Mouse (Mus musculus): ENCODE results near the gene Tmem214. TPM values are rescaled to one million over a fixed set of nuclear protein-coding genes. Genes with fewer than 3 reads are reported as not detected.

Tmem214 gene
- polyA plus RNA-seq, 1 experiment from 2014 or later = 93.2 TPM

DNA sequence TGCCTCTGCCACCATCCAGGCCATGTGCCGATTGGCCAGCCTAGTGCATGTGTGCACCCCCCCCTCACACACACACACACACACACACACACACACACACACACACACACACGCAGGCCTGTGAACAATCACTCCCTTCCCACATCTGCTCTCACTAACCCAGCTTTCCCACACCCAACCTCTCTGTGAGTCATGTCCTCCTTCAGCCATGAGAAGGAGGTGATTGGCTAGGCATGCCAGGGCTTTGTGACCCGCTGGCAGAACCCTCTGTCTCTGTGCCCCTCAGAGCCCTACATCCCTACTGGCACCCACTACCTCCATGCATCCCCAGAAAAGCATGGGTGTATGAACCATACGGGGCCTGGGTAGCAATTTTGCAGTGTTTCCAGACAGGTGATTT lies 14.3 kb upstream of the Tmem214 start:
- no peak overlapping the region for H3K9ac ChIP-seq
- no peak overlapping the region for H3K27ac ChIP-seq
- H3K4me2 ChIP-seq = no peak overlapping the region
- no peaks in the 10 kb centered on the region for H3K36me3 ChIP-seq
- peaks cover 30% of the 10 kb centered on the region for H3K4me1 ChIP-seq
- no peak for ATAC-seq (replicated peaks; ENCODE audit: low FRiP score)
- WGBS = 86% methylated on average over 4 of the region's 4 CpGs
- H3K4me3 ChIP-seq (replicated peaks) = no peak overlapping the region
- no peaks in the 10 kb centered on the region for H3K27me3 ChIP-seq
- no peaks in the 10 kb centered on the region for H3K9me3 ChIP-seq (replicated peaks)

DNA sequence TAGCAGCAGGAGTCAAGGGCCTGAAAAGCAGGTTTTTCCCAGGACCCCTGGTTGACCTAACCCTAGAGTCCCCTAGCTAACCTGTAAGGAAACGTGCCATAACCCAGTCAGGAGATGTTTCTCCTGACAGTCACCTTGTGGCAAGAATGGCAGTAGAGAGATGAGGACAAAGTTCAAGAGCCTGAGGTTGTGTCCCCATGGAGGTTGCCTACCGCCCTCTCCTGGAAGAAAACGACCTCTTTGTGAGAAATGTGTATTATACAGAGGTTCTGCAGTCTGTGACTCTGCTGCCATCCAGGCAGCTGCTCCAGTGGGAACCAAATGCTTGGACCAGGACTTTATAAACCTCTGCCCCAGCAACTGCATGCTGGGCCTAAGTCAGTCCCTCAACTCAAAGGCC lies 12.1 kb upstream of the Tmem214 start:
- H3K27ac ChIP-seq = no peak overlapping the region
- no peaks in the 10 kb centered on the region for H3K27me3 ChIP-seq
- H3K9me3 ChIP-seq (replicated peaks) = peaks cover 5% of the 10 kb centered on the region; the same call in 1 of the 2 replicates
- WGBS = 63% methylated on average over 3 of the region's 3 CpGs
- no peak overlapping the region for H3K4me3 ChIP-seq (replicated peaks)
- no peak for ATAC-seq (replicated peaks; ENCODE audit: low FRiP score)
- H3K9ac ChIP-seq = no peak overlapping the region
- H3K36me3 ChIP-seq = no peaks in the 10 kb centered on the region
- H3K4me1 ChIP-seq = peaks cover 13% of the 10 kb centered on the region
- no peak overlapping the region for H3K4me2 ChIP-seq

GRCm38 (mm10) chr5:30856124-30856523 lies 11.7 kb upstream of the Tmem214 start:
- H3K27ac ChIP-seq = no peak overlapping the region
- no peak for ATAC-seq (replicated peaks; ENCODE audit: low FRiP score)
- no peak overlapping the region for H3K9ac ChIP-seq
- no peaks in the 10 kb centered on the region for H3K36me3 ChIP-seq
- H3K9me3 ChIP-seq (replicated peaks) = peaks cover 5% of the 10 kb centered on the region; the same call in 1 of the 2 replicates
- H3K27me3 ChIP-seq = no peaks in the 10 kb centered on the region
- peaks cover 8% of the 10 kb centered on the region for H3K4me1 ChIP-seq
- H3K4me2 ChIP-seq = no peak overlapping the region
- WGBS = 84% methylated on average over 2 of the region's 2 CpGs
- no peak overlapping the region for H3K4me3 ChIP-seq (replicated peaks)

DNA sequence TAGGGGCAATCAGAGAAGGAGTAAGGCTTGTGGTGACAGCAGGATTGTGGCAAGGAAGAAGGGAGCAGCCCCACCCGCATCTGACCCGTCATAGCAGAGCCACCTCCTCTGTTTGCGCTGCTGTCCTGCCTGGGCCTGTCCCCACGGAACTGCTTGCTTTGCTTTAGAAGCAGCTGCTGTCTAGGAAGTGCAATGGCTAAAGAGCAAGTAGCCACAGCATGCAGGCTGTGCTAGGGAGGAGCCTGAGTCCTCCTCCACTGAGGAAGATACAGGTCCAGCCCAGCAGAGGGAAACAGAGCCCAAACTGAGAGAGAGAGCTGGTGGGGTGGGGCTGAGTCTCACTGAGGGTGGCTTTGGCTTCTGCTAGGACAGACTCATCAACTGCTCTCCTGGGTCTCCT lies 4.0 kb upstream of the Tmem214 start:
- Histone ChIP-seq H3K9ac (no peak overlapping the region), H3K9me3 (replicated peaks) (peaks cover 5% of the 10 kb centered on the region; the same call in 1 of the 2 replicates), H3K4me1 (peaks cover 14% of the 10 kb centered on the region), H3K27ac (no peak overlapping the region), H3K4me3 (replicated peaks) (no peak overlapping the region), H3K27me3 (no peaks in the 10 kb centered on the region), H3K4me2 (no peak overlapping the region), H3K36me3 (peaks cover 13% of the 10 kb centered on the region; the same call in 1 of the 2 replicates)
- 0 out of 2 replicates have a peak, but pooled peaks have one; percentile 37 for ATAC-seq (replicated peaks; ENCODE audit: low FRiP score)
- 43% methylated on average over 4 of the region's 4 CpGs for WGBS

DNA sequence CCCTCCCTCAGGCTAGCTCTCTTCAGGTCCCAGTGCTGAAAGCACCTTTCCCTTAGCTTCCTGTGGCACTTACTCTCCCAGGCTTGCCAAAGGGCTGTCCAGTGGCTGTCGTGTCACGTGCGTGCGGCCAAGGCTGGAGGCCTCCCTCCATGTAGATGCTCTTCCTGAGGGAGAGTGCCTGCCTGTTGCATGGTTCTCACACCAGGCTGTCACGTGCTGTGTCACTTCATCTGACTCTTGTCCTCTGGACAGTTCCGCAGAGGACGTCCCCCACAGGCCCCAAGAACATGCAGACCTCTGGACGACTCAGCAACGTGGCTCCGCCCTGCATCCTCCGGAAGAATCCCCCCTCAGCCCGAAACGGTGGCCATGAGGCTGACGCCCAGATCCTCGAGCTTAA lies 3.5 kb upstream of the Tmem214 start:
- ATAC-seq (replicated peaks; ENCODE audit: low FRiP score) = no peak
- Histone ChIP-seq H3K36me3 (peaks cover 13% of the 10 kb centered on the region; the same call in 1 of the 2 replicates), H3K27ac (no peak overlapping the region), H3K4me1 (peaks cover 17% of the 10 kb centered on the region), H3K27me3 (no peaks in the 10 kb centered on the region), H3K4me2 (no peak overlapping the region), H3K9me3 (replicated peaks) (peaks cover 5% of the 10 kb centered on the region; the same call in 1 of the 2 replicates), H3K4me3 (replicated peaks) (no peak overlapping the region), H3K9ac (no peak overlapping the region)
- 50% methylated on average over 15 of the region's 15 CpGs for WGBS

GRCm38 (mm10) chr5:30866871-30867270 lies 941 bp upstream of the Tmem214 start:
- H3K36me3 ChIP-seq = peaks cover 26% of the 10 kb centered on the region
- H3K4me1 ChIP-seq = peaks cover 32% of the 10 kb centered on the region
- H3K9me3 ChIP-seq (replicated peaks) = no peaks in the 10 kb centered on the region
- no peak for ATAC-seq (replicated peaks; ENCODE audit: low FRiP score)
- no peak overlapping the region for H3K4me2 ChIP-seq
- WGBS = 95% methylated on average over 3 of the region's 3 CpGs
- H3K4me3 ChIP-seq (replicated peaks) = no peak overlapping the region
- no peaks in the 10 kb centered on the region for H3K27me3 ChIP-seq
- H3K9ac ChIP-seq = no peak overlapping the region
- no peak overlapping the region for H3K27ac ChIP-seq

DNA sequence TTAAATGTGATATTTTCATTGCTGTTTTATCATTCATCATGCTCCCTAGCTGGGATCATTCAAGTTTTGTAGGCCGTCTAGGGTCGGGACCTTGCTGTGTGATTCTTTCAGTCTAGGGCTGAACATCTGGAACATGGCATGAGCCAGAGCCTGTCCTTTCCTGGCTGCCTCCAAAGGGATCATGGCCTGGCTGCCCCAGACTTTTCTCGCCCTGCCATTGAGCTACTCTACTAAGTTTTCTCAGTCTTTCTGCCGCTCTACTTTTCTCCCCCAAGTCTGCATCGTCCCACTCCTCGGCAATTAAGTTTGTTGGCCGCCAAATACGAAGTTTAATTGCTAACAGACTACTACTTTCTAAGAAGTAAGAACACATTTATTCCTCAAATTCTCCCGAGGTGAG lies 1.2 kb downstream of the Tmem214 start:
- Histone ChIP-seq H3K9ac (peak overlapping the region; percentile 91), H3K4me2 (peak overlapping the region; percentile 65), H3K4me1 (peaks cover 27% of the 10 kb centered on the region), H3K9me3 (replicated peaks) (no peaks in the 10 kb centered on the region), H3K27me3 (no peaks in the 10 kb centered on the region), H3K36me3 (peaks cover 45% of the 10 kb centered on the region), H3K4me3 (replicated peaks) (peak overlapping the region; percentile 89), H3K27ac (peak overlapping the region; percentile 76)
- 0 out of 2 replicates have a peak, but pooled peaks have one; percentile 34 for ATAC-seq (replicated peaks; ENCODE audit: low FRiP score)
- 15% methylated on average over 9 of the region's 9 CpGs for WGBS

DNA sequence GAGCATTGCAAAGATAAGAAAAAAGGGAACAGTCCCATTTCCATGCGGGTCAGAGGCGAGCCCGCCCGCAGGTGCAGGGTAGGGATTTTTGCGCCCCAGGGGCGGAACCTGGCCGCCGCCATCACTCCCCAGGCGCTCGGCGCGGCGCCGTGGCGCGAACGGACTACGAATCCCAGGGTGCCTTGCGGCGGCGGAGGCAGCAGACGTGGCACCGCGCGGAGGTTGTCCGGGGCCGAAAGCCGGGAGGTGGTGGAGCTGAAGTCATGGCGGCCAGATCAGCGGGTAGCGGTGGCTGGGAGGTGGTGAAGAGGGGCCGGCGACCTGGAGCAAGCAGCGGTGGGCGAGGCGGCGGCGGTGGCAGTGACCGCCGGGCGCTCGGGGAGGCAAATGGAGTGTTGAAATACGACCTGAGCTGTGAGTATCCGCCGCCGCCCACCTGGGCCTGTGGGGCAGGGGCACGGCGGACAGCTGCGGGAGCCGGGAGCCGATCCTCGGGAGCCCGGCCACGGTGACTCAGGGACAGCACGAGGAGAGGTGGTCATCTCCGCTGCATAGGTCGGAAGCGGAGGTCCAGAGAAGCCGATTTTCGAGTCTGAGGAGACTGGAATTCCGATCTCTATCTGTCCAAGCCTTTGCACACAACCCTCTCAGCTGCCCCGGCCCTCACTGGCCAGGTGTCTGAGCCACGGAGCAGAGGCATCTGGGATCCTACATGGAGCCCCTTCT lies 1.8 kb downstream of the Tmem214 start:
- H3K9ac ChIP-seq = peak overlapping the region; percentile 91
- peaks cover 21% of the 10 kb centered on the region for H3K4me1 ChIP-seq
- ATAC-seq (replicated peaks; ENCODE audit: low FRiP score) = peak; percentile 93
- H3K9me3 ChIP-seq (replicated peaks) = no peaks in the 10 kb centered on the region
- no peaks in the 10 kb centered on the region for H3K27me3 ChIP-seq
- peak overlapping the region; percentile 89 for H3K4me3 ChIP-seq (replicated peaks)
- peak overlapping the region; percentile 65 for H3K4me2 ChIP-seq
- WGBS = 0% methylated on average over 63 of the region's 63 CpGs
- peaks cover 51% of the 10 kb centered on the region for H3K36me3 ChIP-seq
- peak overlapping the region; percentile 76 for H3K27ac ChIP-seq

DNA sequence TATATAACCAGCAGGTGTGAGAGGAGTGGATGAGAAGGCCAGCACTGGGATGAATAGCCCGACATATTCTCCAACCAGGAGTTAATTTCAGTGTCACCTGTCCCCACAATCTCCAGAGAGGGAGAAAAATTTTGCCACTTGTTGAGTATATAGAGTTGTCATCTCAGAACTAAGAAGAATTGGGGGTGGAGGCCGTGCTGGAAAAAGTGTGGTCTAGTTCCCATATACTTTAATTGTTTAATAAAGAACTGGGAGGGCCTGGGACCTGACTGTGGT lies 2.3 kb downstream of the Tmem214 start:
- no peaks in the 10 kb centered on the region for H3K9me3 ChIP-seq (replicated peaks)
- peak overlapping the region; percentile 91 for H3K9ac ChIP-seq
- H3K27ac ChIP-seq = peak overlapping the region; percentile 76
- H3K4me1 ChIP-seq = peaks cover 21% of the 10 kb centered on the region
- no peaks in the 10 kb centered on the region for H3K27me3 ChIP-seq
- no peak for ATAC-seq (replicated peaks; ENCODE audit: low FRiP score)
- 21% methylated on average over 2 of the region's 2 CpGs for WGBS
- peak overlapping the region; percentile 65 for H3K4me2 ChIP-seq
- peak overlapping the region; percentile 89 for H3K4me3 ChIP-seq (replicated peaks)
- peaks cover 53% of the 10 kb centered on the region for H3K36me3 ChIP-seq

DNA sequence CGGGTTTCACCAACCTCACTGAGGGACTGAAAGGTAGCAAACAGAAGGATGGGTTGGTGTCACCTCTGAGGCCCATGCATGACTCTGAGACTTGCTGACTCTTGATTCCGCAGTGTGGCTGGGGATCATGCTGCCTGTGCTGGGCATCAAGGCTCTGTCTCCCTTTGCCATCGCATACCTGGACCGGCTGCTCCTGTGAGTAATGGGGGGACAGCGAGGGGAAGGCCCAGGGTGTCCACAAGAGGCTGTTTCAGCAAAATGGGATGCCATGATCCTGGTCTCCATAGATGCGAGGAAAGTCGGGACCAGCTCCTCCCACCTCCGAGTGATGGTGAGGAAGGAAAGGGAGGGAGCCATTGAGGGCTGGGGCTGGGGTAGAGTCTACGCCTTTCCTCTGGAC lies 4.8 kb downstream of the Tmem214 start:
- H3K9ac ChIP-seq = no peak overlapping the region
- ATAC-seq (replicated peaks; ENCODE audit: low FRiP score) = no peak
- peaks cover 71% of the 10 kb centered on the region for H3K36me3 ChIP-seq
- no peak overlapping the region for H3K4me2 ChIP-seq
- H3K27me3 ChIP-seq = no peaks in the 10 kb centered on the region
- WGBS = 85% methylated on average over 9 of the region's 9 CpGs
- H3K4me1 ChIP-seq = peaks cover 21% of the 10 kb centered on the region
- H3K4me3 ChIP-seq (replicated peaks) = no peak overlapping the region
- H3K9me3 ChIP-seq (replicated peaks) = no peaks in the 10 kb centered on the region
- H3K27ac ChIP-seq = no peak overlapping the region

GRCm38 (mm10) chr5:30874365-30874764 lies 6.6 kb downstream of the Tmem214 start:
- Histone ChIP-seq H3K9ac (no peak overlapping the region), H3K4me3 (replicated peaks) (no peak overlapping the region), H3K36me3 (peaks cover 78% of the 10 kb centered on the region), H3K27ac (no peak overlapping the region), H3K4me2 (no peak overlapping the region), H3K27me3 (no peaks in the 10 kb centered on the region), H3K9me3 (replicated peaks) (no peaks in the 10 kb centered on the region), H3K4me1 (peaks cover 15% of the 10 kb centered on the region)
- no peak for ATAC-seq (replicated peaks; ENCODE audit: low FRiP score)
- WGBS = 88% methylated on average over 7 of the region's 7 CpGs

DNA sequence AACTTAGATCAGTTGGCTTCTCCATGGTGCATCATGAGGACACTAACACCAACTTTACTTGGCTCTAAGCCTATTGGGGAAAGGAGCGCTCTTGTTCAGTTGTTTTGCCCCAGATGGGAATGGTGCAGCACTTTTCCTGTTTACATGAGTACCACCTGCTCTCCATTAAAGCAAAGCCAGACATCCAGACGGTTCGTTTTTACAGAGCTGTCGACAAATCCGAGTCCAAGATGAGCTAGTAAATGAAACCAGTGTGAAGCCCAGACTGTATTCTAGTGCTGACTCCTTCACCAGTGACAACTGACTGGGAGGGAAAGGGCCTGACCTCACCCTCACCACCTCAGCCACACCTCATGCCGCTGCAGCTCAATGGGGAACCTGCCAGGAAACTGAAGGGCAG lies 10.8 kb downstream of the Tmem214 start:
- H3K4me1 ChIP-seq = no peaks in the 10 kb centered on the region
- H3K4me3 ChIP-seq (replicated peaks) = no peak overlapping the region
- no peaks in the 10 kb centered on the region for H3K27me3 ChIP-seq
- H3K36me3 ChIP-seq = peaks cover 46% of the 10 kb centered on the region
- H3K9ac ChIP-seq = no peak overlapping the region
- H3K27ac ChIP-seq = no peak overlapping the region
- ATAC-seq (replicated peaks; ENCODE audit: low FRiP score) = no peak
- H3K9me3 ChIP-seq (replicated peaks) = no peaks in the 10 kb centered on the region
- 52% methylated on average over 6 of the region's 6 CpGs for WGBS
- H3K4me2 ChIP-seq = no peak overlapping the region

All from kidney, embryonic 15.5 days (tissue).